Mouse (Mus musculus): ENCODE data around the gene Gpr34.

DNA sequence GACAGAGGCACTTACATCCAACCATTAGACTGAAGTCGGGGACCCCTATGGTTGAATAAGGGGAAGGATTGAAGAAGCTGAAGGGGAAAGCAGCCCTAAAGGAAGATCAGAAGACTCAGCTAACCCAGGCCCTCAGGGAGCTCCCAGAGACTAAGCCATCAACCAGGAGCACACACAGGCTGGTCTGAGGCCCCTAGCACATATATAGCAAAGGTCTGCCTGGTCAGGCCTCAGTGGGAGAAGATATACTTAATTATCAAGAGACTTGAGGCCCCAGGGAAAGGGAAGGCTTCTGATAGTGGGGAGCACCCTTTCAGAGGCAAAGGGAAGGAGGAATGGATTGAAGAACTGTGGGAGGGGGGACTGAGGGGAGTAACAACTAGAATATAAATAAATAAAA lies 54.7 kb downstream of the Gpr34 start:
- no peak for TF ChIP-seq CTCF (IDR thresholded peaks at IDR 0.05; ENCODE audit: borderline replicate concordance, control insufficient read depth, extremely low read depth, insufficient read depth, low read length, poor library complexity)
- no peak for TF ChIP-seq POLR2A (IDR thresholded peaks at IDR 0.05; ENCODE audit: control insufficient read depth, extremely low read depth, insufficient read depth, low read length, poor library complexity)

Measured in thymus, adult 2 months (tissue).